Mouse (Mus musculus): Measurements from ENCODE around the gene Glrx5.

The Glrx5 gene

GRCm38 (mm10) chr12:105029890-105030289, 2.6 kb upstream of the Glrx5 start:
- peaks cover 30% of the 10 kb centered on the region for H3K36me3 ChIP-seq (ENCODE audit: insufficient read depth, low read length)
- peaks cover 58% of the 10 kb centered on the region for H3K4me1 ChIP-seq (replicated peaks; ENCODE audit: low read depth, low read length)
- no peak for TF ChIP-seq NANOG (IDR thresholded peaks at IDR 0.05; ENCODE audit: borderline replicate concordance, low read length)
- TF ChIP-seq CTCF (conservative IDR thresholded peaks at IDR 0.05; ENCODE audit: low read length) = no peak
- TF ChIP-seq POU5F1 (IDR thresholded peaks at IDR 0.05; ENCODE audit: borderline replicate concordance, low read length) = no peak
- no peaks in the 10 kb centered on the region for H3K27me3 ChIP-seq (ENCODE audit: insufficient read depth, low read length)
- H3K9me3 ChIP-seq (ENCODE audit: low read length) = no peaks in the 10 kb centered on the region
- peak overlapping the region; percentile 97; the same call in 1 of the 2 replicates for H3K4me3 ChIP-seq (replicated peaks; ENCODE audit: low read length)

GRCm38 (mm10) chr12:105031081-105032058, 1.1 kb upstream of the Glrx5 start:
- H3K36me3 ChIP-seq (ENCODE audit: insufficient read depth, low read length) = peaks cover 42% of the 10 kb centered on the region
- no peaks in the 10 kb centered on the region for H3K9me3 ChIP-seq (ENCODE audit: low read length)
- peak overlapping the region; percentile 97 for H3K4me3 ChIP-seq (replicated peaks; ENCODE audit: low read length)
- no peaks in the 10 kb centered on the region for H3K27me3 ChIP-seq (ENCODE audit: insufficient read depth, low read length)
- H3K4me1 ChIP-seq (replicated peaks; ENCODE audit: low read depth, low read length) = peaks cover 69% of the 10 kb centered on the region
- no peak for TF ChIP-seq CTCF (conservative IDR thresholded peaks at IDR 0.05; ENCODE audit: low read length)
- no peak for TF ChIP-seq POU5F1 (IDR thresholded peaks at IDR 0.05; ENCODE audit: borderline replicate concordance, low read length)
- no peak for TF ChIP-seq NANOG (IDR thresholded peaks at IDR 0.05; ENCODE audit: borderline replicate concordance, low read length)

- no peaks in the 10 kb centered on the region for H3K27me3 ChIP-seq (ENCODE audit: insufficient read depth, low read length)
- no peak for TF ChIP-seq NANOG (IDR thresholded peaks at IDR 0.05; ENCODE audit: borderline replicate concordance, low read length)
- TF ChIP-seq CTCF (conservative IDR thresholded peaks at IDR 0.05; ENCODE audit: low read length) = no peak
- TF ChIP-seq POU5F1 (IDR thresholded peaks at IDR 0.05; ENCODE audit: borderline replicate concordance, low read length) = no peak
- peak overlapping the region; percentile 97 for H3K4me3 ChIP-seq (replicated peaks; ENCODE audit: low read length)
- H3K4me1 ChIP-seq (replicated peaks; ENCODE audit: low read depth, low read length) = peaks cover 79% of the 10 kb centered on the region
- H3K36me3 ChIP-seq (ENCODE audit: insufficient read depth, low read length) = peaks cover 59% of the 10 kb centered on the region
- H3K9me3 ChIP-seq (ENCODE audit: low read length) = no peaks in the 10 kb centered on the region
These were observed 616 bp downstream of the Glrx5 start for GRCm38 (mm10) chr12:105032832-105033775.

GRCm38 (mm10) chr12:105034130-105034769, 1.8 kb downstream of the Glrx5 start:
- Histone ChIP-seq H3K36me3 (ENCODE audit: insufficient read depth, low read length) (peaks cover 63% of the 10 kb centered on the region), H3K4me1 (replicated peaks; ENCODE audit: low read depth, low read length) (peaks cover 82% of the 10 kb centered on the region), H3K9me3 (ENCODE audit: low read length) (no peaks in the 10 kb centered on the region), H3K4me3 (replicated peaks; ENCODE audit: low read length) (peak overlapping the region; percentile 97), H3K27me3 (ENCODE audit: insufficient read depth, low read length) (no peaks in the 10 kb centered on the region)
- TF ChIP-seq NANOG (IDR thresholded peaks at IDR 0.05; ENCODE audit: borderline replicate concordance, low read length) (no peak), POU5F1 (IDR thresholded peaks at IDR 0.05; ENCODE audit: borderline replicate concordance, low read length) (no peak), CTCF (conservative IDR thresholded peaks at IDR 0.05; ENCODE audit: low read length) (no peak)

- H3K36me3 ChIP-seq (ENCODE audit: insufficient read depth, low read length) = peaks cover 83% of the 10 kb centered on the region
- peaks cover 97% of the 10 kb centered on the region for H3K4me1 ChIP-seq (replicated peaks; ENCODE audit: low read depth, low read length)
- TF ChIP-seq NANOG (IDR thresholded peaks at IDR 0.05; ENCODE audit: borderline replicate concordance, low read length) (no peak), CTCF (conservative IDR thresholded peaks at IDR 0.05; ENCODE audit: low read length) (no peak), POU5F1 (IDR thresholded peaks at IDR 0.05; ENCODE audit: borderline replicate concordance, low read length) (no peak)
- no peaks in the 10 kb centered on the region for H3K9me3 ChIP-seq (ENCODE audit: low read length)
- H3K27me3 ChIP-seq (ENCODE audit: insufficient read depth, low read length) = no peaks in the 10 kb centered on the region
- no peak overlapping the region for H3K4me3 ChIP-seq (replicated peaks; ENCODE audit: low read length)
These were observed 5.7 kb downstream of the Glrx5 start for GRCm38 (mm10) chr12:105038211-105038610.

- TF ChIP-seq NANOG (IDR thresholded peaks at IDR 0.05; ENCODE audit: borderline replicate concordance, low read length) (no peak), POU5F1 (IDR thresholded peaks at IDR 0.05; ENCODE audit: borderline replicate concordance, low read length) (no peak), CTCF (conservative IDR thresholded peaks at IDR 0.05; ENCODE audit: low read length) (no peak)
- H3K9me3 ChIP-seq (ENCODE audit: low read length) = no peaks in the 10 kb centered on the region
- H3K27me3 ChIP-seq (ENCODE audit: insufficient read depth, low read length) = no peaks in the 10 kb centered on the region
- peaks cover 90% of the 10 kb centered on the region for H3K4me1 ChIP-seq (replicated peaks; ENCODE audit: low read depth, low read length)
- H3K36me3 ChIP-seq (ENCODE audit: insufficient read depth, low read length) = peaks cover 89% of the 10 kb centered on the region
- no peak overlapping the region for H3K4me3 ChIP-seq (replicated peaks; ENCODE audit: low read length)
These were observed 6.4 kb downstream of the Glrx5 start for GRCm38 (mm10) chr12:105038918-105039317.

GRCm38 (mm10) chr12:105039578-105040289, 7.2 kb downstream of the Glrx5 start:
- Histone ChIP-seq H3K9me3 (ENCODE audit: low read length) (no peaks in the 10 kb centered on the region), H3K4me3 (replicated peaks; ENCODE audit: low read length) (0 out of 2 replicates have a peak overlapping the region, but pooled peaks have one; percentile 10), H3K27me3 (ENCODE audit: insufficient read depth, low read length) (no peaks in the 10 kb centered on the region), H3K4me1 (replicated peaks; ENCODE audit: low read depth, low read length) (peaks cover 86% of the 10 kb centered on the region), H3K36me3 (ENCODE audit: insufficient read depth, low read length) (peaks cover 91% of the 10 kb centered on the region)
- no peak for TF ChIP-seq CTCF (conservative IDR thresholded peaks at IDR 0.05; ENCODE audit: low read length)
- TF ChIP-seq POU5F1 (IDR thresholded peaks at IDR 0.05; ENCODE audit: borderline replicate concordance, low read length) = no peak
- no peak for TF ChIP-seq NANOG (IDR thresholded peaks at IDR 0.05; ENCODE audit: borderline replicate concordance, low read length)

All from E14TG2a.4 (cell line).